Mouse (Mus musculus): ENCODE measurements around the gene Ick.
"Not testable (repeated sequence)": the region's sequence is repeated elsewhere in the genome, so short reads cannot be mapped to it uniquely, and the experiment has no call there.

The Ick gene

DNA sequence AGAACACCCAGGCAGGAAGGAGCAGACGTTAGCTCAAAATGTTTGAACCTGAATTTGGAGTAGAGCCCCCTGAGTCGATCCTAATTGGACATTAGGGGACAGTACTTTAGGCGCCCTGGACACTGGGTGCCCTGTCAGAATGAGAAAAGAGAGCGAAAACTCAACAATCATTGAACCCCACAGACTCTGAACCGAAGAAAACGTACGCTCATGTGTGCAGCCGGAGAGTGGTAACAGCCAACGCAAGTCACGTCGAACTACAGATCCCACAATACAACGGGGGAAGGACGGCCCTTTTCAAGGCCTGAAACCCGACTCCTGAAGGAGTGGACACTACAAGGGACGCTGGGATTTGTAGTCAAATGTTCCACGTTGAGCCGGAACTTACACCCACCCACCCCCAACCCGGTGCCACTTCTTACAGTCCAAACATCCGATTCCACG lies at the start of gene Ick, which contains the start of gene Fbxo9:
Ick (plus strand) TSS at position 397 of the 444 bp plus-strand sequence.
Fbxo9 (minus strand) TSS at position 270 of the 444 bp plus-strand sequence.
- DNase-seq (ENCODE audit: low spot score) = peak; percentile 95

- no peak for DNase-seq (ENCODE audit: low spot score)
Measured at GRCm38 (mm10) chr9:78059525-78060120, 49.4 kb upstream of the Ick start.

- DNase-seq (ENCODE audit: low spot score) = no peak
Measured at GRCm38 (mm10) chr9:78062392-78062791, 46.6 kb upstream of the Ick start.

- no peak for DNase-seq (ENCODE audit: low spot score)
Measured at GRCm38 (mm10) chr9:78064121-78064520, 44.9 kb upstream of the Ick start.

GRCm38 (mm10) chr9:78070496-78070895 lies 38.5 kb upstream of the Ick start:
- no peak for DNase-seq (ENCODE audit: low spot score)

- no peak for DNase-seq (ENCODE audit: low spot score)
Measured at GRCm38 (mm10) chr9:78071626-78072025, 37.4 kb upstream of the Ick start.

- DNase-seq (ENCODE audit: low spot score) = not testable (repeated sequence)
Measured at GRCm38 (mm10) chr9:78073291-78073690, 35.7 kb upstream of the Ick start.

DNA sequence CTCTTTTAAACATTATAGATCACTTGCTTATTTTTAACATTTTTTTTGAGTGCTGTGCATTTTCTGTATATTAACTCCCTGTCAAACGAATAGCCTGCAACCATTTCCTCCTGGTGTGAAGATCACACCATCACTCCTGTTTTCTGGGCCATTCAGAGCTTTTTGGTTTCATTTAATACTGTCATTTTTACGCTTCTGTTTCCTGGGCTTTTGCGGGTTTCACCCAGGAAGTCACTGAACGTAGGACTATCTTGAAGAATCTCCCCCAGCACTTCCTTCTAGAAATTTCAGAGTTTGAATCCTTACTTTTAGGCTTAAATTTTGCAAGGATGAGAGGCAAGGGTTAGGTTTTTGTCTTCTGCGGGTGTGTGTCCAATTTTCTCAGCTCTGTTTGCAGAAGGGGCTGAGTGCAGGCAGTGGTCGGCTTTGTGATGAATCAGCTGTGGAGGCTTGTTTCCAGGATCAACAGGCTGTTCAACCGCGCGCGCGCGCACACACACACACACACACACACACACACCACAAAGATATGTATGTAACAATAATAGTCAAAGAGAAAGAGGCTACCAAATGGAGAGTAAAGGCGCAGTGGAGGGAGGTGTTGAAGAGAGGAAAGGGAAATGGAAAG lies 35.2 kb upstream of the Ick start:
- no peak for DNase-seq (ENCODE audit: low spot score)

GRCm38 (mm10) chr9:78075256-78075655 lies 33.7 kb upstream of the Ick start:
- no peak for DNase-seq (ENCODE audit: low spot score)

GRCm38 (mm10) chr9:78078240-78078639 lies 30.8 kb upstream of the Ick start:
- DNase-seq (ENCODE audit: low spot score) = peak; percentile 14

DNA sequence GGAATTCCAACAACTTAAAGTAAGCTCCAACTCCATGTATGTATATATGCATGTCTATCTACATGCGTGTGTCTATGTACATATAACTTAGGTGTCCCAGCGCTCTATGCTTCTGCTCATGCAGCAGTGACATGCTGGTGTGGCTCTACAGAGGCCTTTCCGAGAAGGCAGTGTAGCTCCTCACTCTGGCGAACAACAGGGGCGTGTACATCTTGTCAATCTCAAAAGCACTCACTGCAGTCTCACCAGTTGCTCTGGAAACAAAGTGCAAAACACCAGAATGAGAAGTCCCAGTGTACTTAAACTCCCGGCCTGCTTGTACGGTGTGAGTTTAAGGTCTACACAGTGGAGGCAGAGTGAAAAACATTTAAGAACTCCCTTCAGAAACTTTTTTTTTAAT lies 27.2 kb upstream of the Ick start:
- no peak for DNase-seq (ENCODE audit: low spot score)

DNA sequence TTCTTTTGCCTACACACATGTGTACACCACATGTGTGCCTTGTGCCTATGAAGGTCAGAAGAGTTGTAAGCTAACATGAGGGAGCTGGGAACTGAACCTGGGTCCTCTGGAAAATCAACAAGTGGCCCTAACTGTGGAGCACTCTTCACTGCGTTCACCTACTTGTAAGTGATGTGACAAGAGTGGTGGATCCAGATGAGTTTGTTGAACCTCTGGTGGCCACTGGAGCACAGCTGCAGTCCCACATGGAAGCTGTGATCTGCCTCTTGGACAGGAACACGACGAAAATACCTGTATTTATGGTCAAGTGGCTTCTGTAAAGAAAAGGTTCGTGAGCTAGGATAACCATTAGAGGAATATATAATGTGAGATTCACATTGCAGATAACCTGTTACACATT lies 24.7 kb upstream of the Ick start:
- no peak for DNase-seq (ENCODE audit: low spot score)

- no peak for DNase-seq (ENCODE audit: low spot score)
Measured at GRCm38 (mm10) chr9:78085722-78086287, 23.2 kb upstream of the Ick start.

- no peak for DNase-seq (ENCODE audit: low spot score)
Measured at GRCm38 (mm10) chr9:78087751-78088150, 21.2 kb upstream of the Ick start.

GRCm38 (mm10) chr9:78088521-78088920 lies 20.5 kb upstream of the Ick start:
- no peak for DNase-seq (ENCODE audit: low spot score)

- DNase-seq (ENCODE audit: low spot score) = no peak
Measured at GRCm38 (mm10) chr9:78088971-78089370, 20.0 kb upstream of the Ick start.

DNA sequence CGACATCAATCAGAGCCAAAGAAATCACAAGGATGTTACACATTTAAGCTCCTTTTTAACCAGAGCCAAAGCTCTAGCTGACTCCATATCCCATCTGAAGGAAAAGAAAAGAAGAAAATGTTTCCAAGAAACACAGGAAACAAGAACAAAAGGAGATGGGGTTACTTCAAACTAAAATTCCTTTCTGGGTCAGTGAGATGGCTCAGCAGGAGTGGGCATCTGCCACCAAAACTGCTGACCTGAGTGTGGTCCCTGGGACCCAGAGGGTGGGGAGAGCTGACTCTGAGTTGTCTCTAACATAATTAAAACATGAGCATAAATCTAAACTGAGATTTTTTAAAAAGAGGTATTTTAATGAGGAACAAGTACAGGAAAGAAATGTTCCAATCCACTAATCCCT lies 19.1 kb upstream of the Ick start:
- no peak for DNase-seq (ENCODE audit: low spot score)

DNA sequence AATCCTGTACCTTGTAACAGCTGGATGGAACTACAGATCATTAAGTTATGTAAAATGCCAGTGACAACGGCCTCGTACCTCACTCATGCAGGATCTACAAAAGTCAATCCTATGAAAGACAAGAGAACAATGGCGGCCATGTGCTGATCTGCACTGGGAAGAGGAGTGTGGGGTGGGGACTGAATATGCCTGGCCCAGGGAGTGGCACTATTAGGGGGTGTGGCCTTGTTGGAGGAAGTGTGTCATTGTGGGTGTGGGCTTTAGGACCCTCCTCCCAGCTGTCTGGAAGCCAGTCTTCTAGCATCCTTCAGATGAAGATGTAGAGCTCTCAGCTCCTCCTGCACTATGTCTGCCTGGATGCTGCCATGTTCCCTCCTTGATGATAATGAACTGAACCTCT lies 18.4 kb upstream of the Ick start:
- no peak for DNase-seq (ENCODE audit: low spot score)

GRCm38 (mm10) chr9:78095686-78096085 lies 13.3 kb upstream of the Ick start:
- no peak for DNase-seq (ENCODE audit: low spot score)

DNA sequence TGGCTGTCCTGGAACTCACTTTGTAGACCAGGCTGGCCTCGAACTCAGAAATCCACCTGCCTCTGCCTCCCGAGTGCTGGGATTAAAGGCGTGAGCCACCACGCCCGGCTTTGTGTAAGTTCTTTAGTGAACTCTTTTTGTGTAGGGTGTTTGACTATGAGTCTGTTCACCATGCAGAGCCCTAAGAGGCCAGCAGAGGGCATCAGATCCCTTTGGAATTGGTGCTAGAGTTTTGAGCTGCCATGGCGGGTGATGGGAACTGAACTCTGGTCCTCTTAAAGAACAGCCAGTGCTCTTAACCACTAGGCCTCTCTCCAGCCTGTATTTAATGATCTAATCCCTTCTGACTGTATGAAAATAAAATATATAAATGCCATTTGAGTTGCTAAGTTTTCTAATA lies 12.6 kb upstream of the Ick start:
- no peak for DNase-seq (ENCODE audit: low spot score)

GRCm38 (mm10) chr9:78100956-78101355 lies 8.0 kb upstream of the Ick start:
- no peak for DNase-seq (ENCODE audit: low spot score)

DNA sequence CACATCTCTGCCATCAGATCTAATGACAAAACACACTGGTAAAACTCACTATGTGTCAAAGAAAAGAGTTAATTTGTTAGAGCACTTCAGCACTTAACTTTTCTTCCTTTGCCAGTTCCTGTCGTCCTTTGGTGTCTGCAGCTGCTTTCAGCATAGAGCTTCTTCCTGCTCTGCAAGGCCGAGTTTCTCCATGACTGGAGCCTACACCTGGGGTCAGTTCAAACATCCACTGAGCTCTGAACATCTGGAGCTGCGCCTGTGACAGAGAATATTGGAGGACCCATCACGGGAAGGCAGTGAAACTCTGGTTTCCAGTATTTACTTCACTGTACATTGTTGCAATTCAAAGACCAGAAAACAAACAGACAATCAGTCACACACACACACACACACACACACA lies 7.6 kb upstream of the Ick start:
- DNase-seq (ENCODE audit: low spot score) = no peak

- no peak for DNase-seq (ENCODE audit: low spot score)
Measured at GRCm38 (mm10) chr9:78103965-78104560, 4.9 kb upstream of the Ick start.
